Mouse (Mus musculus) kidney, adult 9 months (tissue): ENCODE results near the gene Lrrc4c.

Source experiments
- DNase-seq: peaks from one replicate; pipeline ENCODE4 v3.0.0; 2022

Gene Lrrc4c

DNA sequence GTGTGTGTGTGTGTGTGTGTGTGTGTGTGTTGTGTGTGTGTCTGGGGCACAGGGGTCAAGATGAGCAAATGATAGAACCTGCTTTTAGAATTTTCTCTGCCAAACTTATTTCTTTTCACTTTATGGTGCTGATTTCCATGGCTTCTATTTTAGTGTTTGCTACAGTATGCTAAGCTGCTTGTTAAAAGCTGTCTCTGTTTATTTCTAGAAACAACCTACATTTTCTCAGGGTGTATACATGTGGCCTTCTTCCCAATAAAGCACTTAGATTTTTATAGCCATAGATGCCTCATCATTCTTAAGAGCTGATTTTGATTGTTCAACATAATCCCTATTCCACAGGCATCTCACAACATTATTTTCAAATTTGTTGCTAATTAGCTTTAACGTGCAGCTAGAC is 229.2 kb downstream of the Lrrc4c start:
- no peak for DNase-seq

DNA sequence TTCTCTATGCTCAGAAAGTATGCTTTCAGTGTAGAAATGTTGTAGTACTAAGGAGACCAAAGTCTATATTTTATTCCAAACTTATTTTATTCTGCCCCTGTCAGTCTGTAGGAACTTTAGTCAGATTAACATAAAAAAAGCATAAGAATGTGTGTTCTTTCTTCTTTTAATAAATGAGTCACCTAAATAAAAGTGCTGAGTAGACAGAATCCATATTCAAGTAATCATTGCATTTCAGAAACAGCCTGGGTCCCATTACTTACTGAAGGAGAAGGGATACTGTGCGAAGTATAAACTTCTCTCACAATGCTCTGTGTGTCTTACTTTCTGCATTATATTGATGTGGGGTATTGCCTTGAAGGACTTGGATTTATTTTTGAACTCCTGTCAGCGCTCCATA is 255.8 kb downstream of the Lrrc4c start:
- DNase-seq = no peak

DNA sequence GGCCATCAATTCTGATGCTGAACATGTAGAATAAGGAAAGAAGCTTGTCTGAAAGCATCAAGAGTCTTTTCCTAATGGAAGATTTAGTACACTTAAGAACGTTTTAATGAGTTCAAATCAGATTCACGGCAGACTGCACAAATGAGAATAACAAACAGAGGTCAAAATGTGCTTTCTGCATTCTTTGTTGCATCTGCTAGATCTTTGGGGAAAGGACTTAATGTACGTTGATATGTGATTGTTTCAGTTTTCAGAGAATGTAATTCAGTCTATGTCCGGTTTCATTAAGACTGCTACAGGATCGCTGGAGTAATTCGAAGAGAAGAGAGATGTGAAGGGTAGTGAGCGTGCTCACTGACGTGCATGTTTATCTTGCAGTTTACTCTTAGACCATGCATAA is 259.7 kb downstream of the Lrrc4c start:
- no peak for DNase-seq

DNA sequence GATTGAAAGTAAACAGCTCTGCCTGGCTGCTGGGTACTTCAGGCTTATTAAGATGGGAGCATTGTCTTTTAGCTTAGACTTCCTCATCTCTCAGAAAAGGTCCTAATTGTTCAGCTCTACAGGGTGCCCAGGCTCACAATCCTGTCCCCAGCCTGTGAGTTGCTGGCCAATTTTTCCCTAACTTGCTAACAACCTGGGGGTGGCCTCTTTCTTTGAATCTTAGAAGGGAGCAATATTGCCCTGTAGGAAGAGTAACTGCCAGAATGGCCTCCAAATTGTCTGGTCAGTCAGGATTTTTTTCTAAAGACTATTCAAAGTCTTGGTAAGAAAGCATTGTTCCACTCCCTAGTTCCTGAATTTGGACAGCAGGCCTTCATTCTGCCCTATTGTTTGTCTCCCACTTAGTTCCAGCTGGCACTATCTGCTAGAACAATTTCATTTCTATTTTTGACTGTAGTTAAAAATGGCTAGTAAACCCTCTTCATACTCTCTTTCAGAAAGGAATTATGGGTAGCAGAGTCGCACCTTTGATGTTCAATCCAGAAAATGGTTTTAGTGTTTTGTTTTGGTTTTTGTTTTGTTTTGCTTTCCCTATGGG is 262.3 kb downstream of the Lrrc4c start:
- DNase-seq = no peak

DNA sequence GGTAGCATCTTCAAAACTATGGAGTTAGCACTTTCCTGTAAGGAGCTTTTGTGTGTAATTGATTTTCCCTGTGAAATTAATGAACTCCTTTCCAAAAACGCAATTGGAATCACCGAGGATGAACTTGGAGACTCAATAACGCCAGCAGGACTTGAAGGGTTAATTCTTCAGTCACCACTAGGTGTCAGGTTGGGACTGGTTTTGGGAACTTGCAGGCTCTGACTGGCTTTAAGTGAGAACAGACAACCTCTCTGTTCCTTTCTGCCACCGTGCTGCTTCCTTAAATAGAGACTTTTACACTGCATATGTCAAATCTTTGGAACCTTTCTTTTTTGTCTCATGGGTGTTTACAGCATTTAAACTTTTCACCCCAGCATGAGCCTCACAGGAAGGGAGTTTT is 267.7 kb downstream of the Lrrc4c start:
- peak; percentile 58 for DNase-seq

DNA sequence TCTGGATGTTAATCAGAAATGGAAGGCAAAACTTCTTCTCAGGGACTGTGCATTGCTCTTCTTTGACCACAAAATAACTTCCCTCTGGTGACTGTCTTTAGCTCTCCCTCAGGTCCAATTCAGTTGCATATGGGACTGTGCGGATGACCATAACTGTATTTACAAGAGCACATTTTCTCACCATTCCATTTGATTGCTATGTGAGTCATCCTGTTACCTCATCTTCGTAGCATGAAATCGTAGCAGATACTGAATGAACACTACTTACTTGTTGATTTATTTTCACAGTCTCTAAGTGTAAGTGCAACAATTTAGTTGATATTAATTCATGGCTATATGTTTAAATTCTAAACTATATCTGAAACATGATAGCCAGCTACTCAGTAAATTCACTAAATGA is 286.8 kb downstream of the Lrrc4c start:
- no peak for DNase-seq

DNA sequence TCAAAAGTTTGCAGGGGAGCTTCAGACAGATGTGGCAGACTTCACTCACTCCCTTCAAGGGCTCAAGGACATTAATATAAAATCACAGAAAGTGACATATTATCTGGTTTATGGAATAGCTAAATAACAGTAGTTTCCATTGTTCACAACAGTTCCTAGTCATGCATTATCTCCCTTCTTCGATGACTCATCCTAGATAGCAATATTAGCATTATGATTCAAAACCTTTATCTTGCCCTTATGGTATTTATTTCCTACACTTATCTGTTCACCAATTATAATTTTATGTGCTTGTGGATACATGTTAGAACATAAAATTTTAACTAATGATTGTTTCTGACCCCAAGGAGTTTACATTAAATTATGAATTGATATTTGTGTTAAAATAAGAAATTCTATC is 296.2 kb downstream of the Lrrc4c start:
- no peak for DNase-seq

DNA sequence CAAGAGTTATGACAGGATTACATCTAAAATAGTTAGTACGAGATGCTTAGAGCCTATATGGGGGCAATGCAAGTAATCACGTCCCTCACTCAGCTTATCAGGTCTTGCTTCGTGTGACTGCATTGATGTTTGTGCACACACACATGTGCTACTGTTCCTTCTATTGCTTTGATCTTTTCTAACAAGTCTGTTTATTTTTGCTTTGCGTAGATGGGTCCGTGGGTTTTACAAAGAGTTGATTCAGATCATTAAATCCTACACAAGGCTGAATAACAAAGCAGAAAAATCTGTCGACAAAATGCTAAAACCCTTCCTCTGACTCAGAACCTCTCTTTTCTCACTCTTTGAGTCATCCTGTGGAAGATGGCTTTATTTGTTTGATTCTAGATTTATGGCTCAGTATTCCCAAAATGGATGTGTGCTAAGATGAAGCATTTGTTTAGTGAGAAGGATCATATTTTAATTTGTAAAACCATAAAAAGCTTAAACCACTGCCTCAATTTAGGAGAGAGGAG is 300.8 kb downstream of the Lrrc4c start:
- DNase-seq = no peak

DNA sequence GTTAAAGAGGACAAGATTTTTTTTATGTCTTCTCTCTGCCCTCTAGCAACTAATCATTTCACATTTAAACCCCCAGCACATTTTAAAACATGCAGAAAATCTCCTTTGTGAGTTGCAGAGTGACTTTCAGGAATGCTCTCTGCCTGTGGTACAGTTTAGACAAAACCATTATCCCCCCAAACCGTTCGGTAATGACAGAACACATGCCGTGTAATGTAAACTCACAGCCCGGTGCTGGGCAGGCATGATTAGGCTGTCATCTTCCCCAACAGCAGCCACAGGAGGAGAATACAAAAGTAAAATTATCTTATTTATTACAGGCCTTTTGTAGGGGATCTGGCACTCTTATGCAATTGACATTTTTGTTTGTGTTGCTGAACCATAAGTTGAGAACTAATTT is 349.1 kb downstream of the Lrrc4c start:
- no peak for DNase-seq

DNA sequence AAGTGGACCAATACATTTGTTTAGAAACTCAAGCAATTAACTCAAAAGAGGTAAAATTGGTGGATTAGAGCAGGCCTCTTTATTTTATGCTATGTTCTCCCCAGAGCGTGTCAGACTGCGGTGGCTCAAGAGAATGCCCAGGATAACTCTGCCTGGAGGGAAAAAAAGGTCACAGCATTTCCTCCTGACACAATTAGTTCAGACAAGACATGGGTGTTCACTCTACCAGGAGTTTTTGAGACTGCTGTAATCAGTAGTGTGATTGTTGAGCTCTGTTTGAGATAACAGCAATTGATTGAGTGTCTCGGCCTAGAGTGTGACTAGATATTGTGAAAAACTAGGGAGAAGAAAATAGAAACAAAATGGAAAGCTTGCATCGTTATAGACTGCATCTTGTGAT is 363.8 kb downstream of the Lrrc4c start:
- DNase-seq = no peak

DNA sequence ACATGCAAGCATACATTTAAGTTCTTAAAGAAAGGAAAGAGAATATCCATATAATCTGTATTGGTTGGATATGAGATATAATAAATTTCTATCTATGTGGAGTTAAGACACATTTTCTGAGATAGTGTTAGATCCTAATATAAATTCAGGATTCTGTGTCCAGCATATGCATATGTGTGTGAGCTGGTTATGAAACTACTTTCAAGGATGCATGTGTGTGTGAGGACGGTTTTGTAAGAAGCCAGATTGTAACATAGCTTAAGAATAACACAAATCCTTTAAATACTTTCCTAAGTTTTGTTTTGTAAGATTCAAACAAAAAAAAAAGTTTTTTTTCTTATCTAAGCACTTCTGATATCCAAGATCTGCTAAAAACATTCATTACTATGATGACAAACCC is 367.4 kb downstream of the Lrrc4c start:
- DNase-seq = no peak

DNA sequence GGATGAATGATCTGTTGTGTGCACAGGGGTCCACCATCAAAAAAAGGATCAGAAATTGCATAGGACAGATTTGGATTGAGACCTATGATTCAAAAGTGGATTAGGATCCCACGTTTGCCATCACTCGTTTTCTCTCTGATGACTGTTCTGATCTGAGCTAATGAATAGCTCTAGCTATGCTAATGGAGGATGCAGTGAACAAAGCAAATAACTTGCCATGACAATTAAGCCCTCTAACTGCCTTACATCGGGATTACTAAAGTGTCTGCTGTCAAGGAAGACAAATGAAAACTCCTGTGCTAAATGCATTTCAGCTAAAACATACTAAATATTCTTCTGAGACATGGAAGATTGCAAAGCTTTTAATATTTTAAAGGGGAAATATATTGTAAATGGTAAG is 387.0 kb downstream of the Lrrc4c start:
- no peak for DNase-seq

DNA sequence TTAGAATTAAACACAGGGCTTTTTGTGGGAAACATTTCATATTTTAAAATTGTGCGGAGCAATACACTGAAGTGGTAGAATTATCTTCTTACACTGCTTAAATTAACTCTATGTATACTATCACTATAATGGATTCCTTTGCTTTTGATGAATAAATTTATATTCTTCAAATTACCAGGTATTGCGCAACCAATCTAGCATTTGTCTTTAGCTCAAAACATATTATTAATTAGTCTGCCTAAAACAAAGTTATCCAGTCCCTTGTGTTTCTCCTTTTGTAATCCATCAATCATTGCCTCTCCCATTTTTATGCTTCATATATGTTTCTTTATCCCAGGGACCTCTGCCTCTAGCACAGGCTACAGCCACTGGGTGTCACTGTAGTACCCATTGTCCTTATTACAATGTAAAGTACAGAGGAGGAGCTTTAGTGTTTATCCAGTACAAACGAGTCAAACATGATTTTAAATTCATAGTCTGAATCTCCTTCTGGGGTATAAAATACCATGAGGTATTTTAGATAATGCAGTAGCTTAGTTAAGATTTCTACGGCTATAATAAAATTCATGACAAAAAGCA is 389.9 kb downstream of the Lrrc4c start:
- no peak for DNase-seq

DNA sequence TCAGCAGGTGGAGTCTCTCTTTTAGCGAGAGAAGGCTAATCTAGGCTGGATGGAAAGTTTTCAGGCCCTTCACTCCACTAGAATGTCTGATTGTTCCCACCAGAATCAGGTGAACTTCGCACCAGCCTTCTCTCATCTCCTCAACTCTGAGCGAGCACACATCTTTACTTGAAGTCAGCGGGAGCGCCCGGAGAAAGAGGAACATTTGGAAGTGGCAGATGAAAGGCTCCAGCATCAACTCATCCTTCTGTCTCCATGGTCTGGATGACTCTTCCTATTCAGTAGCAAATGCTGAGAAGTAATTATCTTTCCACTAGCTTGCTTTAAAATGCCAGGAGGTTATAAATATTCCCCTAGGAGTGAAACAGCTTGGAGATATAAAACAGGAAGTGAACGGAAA is 396.6 kb downstream of the Lrrc4c start:
- no peak for DNase-seq

DNA sequence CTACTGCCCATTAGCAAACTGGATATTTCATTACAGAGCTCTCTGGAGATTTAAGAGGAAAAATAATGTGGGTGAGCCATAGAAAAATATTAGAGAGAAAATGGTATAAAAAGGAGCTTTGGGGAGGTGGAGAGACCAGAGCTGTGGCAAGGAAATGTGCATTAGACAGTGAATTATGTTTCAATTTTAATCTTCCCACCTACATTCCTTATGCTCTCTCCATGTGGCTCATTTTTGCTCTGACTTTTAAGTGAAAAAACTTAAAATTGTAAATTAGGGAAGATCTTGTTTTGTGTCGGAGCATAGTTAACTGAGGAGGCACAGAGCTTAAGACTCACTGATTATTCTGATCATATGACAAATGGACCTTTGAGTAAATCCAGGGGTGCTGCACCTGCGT is 399.4 kb downstream of the Lrrc4c start:
- DNase-seq = no peak

DNA sequence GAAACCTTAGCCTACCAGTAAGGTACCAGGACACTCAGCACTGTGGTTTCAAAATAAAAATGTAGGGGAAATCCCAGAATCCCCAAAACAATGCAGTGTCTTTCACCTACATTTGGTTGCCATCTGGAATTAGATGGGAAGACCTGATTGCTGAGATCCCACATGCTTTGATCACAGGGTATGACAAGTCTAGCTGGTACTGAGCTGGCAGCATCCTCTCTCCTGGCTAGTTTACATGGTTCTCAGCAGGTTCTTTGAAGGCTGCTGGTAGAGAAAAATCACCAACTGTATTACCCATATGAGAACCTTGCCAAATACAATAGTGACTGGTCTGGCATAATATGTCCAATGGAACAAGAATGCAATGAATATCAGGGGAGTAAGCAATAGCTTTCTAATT is 405.4 kb downstream of the Lrrc4c start:
- no peak for DNase-seq

DNA sequence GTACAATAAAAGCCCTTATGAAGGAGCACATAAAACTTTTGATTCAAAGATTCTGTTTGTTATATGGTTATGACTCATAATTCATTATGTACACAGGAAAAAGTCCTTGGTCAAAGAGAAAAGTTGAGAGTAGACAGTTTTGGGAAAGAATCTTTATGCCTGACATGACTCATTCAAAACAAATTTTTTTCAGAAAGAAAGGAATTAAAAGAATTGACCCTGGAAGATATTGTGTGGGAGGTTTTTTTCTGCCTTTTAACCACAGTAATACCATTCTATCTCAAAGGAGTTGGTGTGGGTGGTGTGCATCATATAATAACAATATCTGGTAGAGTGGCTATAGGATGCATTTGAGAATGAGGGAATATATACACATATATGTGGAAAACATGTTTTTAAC is 418.1 kb downstream of the Lrrc4c start:
- no peak for DNase-seq

DNA sequence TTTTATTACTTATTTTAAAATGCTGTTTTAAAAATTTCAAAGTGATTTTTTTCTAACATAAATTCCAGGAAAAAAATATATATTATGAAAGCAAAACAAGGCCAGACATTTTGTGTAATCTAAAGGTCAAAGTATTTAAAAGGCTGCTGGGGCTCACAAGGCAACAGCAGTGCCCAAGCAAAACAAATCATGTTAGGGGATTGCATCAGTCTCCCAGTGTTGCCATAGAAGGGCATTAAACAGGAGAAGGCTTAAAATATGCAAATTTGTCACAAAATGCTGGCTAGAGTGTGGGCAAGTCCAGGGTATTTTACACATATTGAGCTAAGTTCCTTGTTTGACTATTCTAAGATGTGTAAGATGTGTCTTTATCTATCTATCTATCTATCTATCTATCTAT is 437.1 kb downstream of the Lrrc4c start:
- no peak for DNase-seq

DNA sequence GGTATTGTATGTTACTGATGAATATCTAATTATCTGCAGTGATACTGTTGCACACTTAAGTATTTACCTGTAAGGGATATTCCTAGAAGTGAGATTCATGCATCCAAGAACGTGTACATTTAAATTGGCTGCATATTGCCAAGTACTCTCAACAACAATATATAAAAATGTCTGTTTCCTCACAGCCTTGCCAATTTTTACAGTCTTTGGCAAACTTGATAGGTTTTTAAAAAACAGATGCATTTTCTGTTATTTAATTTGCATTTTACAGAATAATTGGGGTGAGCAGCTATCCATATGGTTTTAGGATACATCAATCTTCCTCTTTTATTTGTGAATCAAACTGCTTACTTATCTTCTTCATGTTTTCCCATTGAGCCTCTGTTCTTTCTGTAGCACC is 439.7 kb downstream of the Lrrc4c start:
- no peak for DNase-seq

DNA sequence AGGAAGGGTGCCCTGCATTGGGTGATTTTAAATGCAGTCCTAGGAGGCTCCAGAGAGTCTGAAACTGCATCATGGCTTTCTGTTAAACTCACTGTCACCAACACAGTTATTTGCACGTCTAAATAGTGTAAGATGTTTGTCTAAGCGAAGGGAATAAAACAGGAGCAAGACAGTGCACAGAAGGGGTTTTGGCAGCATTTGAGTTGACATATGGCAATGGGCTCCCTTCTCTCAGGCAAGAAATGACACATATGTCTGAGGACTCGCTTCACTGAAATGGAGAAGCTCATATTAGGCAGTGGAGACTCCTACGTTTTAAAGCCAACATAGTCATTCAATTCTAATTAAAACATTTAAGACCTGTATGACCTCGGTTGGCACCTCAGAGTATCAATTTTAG is 445.6 kb downstream of the Lrrc4c start:
- DNase-seq = no peak

DNA sequence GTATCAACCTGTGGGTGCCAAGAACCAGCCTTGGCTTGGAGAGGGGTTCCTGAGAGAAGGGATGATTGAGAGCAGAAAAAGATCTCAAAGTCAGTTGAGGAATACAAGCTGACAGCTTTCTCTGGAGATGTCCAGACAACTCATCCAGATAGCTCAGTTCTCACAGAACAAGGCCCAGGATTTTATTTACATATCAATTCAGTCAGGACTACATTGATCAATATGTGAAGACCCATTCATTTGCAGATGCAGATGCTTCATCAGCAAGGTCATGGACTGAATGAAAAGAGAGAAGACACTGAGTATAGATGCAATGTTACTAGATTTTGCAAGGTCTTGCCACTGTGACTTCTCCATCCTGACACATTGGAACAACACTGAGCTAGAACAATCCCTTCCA is 457.4 kb downstream of the Lrrc4c start:
- no peak for DNase-seq

DNA sequence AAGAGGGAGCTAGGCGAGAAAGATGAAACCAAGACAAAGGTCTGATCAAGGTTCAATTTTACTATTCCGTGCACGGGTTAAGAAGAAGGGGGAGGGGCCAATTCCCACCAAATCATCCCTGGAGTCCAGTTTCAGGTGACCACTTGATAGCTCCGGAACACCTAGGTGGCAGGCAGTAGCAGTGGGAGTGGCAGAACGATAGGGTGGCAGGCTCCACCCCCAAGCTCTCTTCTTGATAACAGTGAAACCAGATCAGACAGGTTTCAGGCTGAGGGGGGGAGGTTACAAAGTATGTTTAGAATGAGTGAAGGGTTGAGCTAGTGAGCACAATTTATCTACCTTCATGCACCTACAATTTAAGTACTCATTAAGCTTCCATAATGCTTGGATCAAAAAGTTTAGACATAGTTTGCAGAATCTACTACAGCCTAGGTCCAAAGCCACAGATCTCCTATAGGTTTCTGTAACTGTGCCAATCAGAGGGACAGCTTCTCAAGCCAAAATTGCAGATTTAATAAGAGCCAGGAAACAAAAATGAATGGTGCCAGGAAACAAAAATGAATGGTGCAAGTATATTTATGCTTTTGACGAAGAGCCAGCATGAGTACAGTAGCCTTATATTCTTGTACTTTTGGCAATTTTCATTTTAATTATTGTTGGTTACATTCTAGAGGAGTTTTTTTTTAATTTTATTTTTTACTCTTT is 478.9 kb downstream of the Lrrc4c start:
- DNase-seq = no peak

DNA sequence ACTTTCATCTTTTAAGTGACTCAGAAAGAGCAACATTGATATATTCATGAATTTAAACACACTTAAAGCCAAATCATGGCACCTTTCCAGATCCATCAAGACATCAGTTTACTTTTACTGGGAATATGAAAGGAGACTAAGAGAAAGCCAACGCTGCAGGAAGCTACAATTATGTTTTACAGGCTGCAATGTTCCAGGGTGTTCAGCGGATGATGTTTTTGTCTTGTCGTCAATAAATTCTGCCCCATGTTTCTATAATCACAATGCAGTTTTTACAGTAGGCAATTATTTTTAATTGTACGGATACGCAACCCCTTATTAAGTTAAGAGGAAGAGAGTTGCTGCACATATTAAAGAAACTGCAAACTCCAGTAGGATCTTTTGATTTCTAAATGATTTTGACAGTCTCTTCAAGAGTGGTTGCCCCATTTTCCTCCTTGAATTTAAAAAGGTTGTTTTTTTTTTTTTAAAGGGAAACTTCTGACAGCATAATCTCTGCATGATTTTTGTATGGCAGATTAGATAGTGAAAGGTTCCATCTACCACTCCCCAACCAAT is 532.9 kb downstream of the Lrrc4c start:
- no peak for DNase-seq

DNA sequence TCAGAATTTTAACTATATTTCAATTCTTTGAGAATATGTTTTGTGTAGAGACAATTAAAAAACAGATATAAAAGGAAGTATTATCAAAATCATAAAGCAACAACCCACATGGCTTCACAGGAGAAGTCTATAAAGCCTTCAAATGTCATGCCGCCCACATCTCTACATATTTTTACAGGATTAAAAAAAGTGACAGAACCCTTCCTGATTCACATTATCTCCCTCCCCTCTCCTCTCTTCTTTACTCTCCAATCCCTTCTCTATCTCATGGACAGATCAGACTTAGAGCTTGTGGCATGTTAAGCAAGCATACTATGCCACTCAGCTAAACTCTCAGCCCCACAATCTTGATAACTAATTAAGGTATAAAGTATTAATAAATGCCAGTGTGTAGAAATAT is 535.8 kb downstream of the Lrrc4c start:
- DNase-seq = no peak
